Mouse (Mus musculus) liver, embryonic 14.5 days (tissue): ENCODE measurements around the gene Etnk2.

Experiments
- CTCF ChIP-seq: IDR thresholded peaks from 2 replicates; pipeline ENCODE4 v1.5.1; 2016; ENCODE audit warnings: antibody characterized with exemption, low read depth, control low read depth
- EP300 ChIP-seq: IDR thresholded peaks from 2 replicates; pipeline ENCODE4 v1.6.1; 2016; ENCODE audit warnings: antibody characterized with exemption, low read depth

GRCm38 (mm10) chr1:133382552-133383155, 19.3 kb downstream of the Etnk2 start:
- TF ChIP-seq CTCF (no peak), EP300 (no peak)
